Mouse (Mus musculus): Measurements from ENCODE around the gene Cebpg.

DNA sequence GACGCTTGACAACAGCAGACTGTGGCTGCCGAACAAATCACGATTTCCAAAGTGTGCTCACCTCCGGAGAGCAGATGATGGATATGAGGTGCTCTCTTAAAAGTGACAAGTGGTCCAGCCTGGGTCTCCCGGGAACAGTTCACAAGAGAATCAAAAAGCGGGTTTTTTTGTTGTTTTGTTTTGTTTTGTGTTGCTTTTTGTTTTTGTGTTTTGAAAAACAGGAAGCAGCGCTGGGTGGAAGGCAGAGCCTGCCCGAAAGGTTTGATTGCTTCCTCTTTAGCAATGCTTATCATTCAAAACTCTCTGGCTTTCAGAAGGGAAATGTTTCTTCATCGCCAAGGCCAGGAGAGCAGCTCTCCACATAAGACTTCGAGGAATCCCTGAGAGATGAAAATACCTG lies 626 bp upstream of the Cebpg start:
- TF ChIP-seq CTCF (IDR thresholded peaks at IDR 0.05) (no peak), EP300 (IDR thresholded peaks at IDR 0.05; ENCODE audit: insufficient read depth, low read depth, low read length) (no peak)
